Mouse (Mus musculus) gastrocnemius, adult 8-10 months (tissue): ENCODE results near the gene Wnk2. TPM values are rescaled to one million over a fixed set of nuclear protein-coding genes. Genes with fewer than 3 reads are reported as not detected.

ENCODE experiments used
- DNase-seq, 2 experiments: peaks; one replicate each; pipeline ENCODE4 v3.0.0; 2022; ENCODE audit warnings: low spot score in 2 of 2
- total RNA-seq, 4 experiments: library from RNA; stranded (reverse); gene quantifications; 2 replicates each; pipeline ENCODE4 v1.2.4; 2022

The Wnk2 gene
- total RNA-seq, 4 experiments from 2014 or later, result 81.6 to 86.2 (median 81.9) TPM

- DNase-seq, result peak; percentile 51 to 65
Observed at GRCm38 (mm10) chr13:49178839-49179585, 31.2 kb upstream of the Wnk2 start.

- no peak for DNase-seq
Observed at GRCm38 (mm10) chr13:49175509-49175908, 27.7 kb upstream of the Wnk2 start.

GRCm38 (mm10) chr13:49172971-49173596, 25.3 kb upstream of the Wnk2 start:
- peak; percentile 78 for DNase-seq

- no peak for DNase-seq
Observed at GRCm38 (mm10) chr13:49172335-49172734, 24.5 kb upstream of the Wnk2 start.

- no peak for DNase-seq
Observed at GRCm38 (mm10) chr13:49171729-49172128, 23.9 kb upstream of the Wnk2 start.

GRCm38 (mm10) chr13:49170623-49171022, 22.8 kb upstream of the Wnk2 start:
- DNase-seq, result no peak

- DNase-seq, result peak; percentile 89 to 92
Observed at GRCm38 (mm10) chr13:49169448-49170207, 21.8 kb upstream of the Wnk2 start.

- DNase-seq, result no peak
Observed at GRCm38 (mm10) chr13:49167081-49167480, 19.3 kb upstream of the Wnk2 start.

GRCm38 (mm10) chr13:49163645-49164044, 15.8 kb upstream of the Wnk2 start:
- DNase-seq, result no peak

GRCm38 (mm10) chr13:49162722-49163121, 14.9 kb upstream of the Wnk2 start:
- no peak for DNase-seq

GRCm38 (mm10) chr13:49161236-49161635, 13.4 kb upstream of the Wnk2 start:
- no peak for DNase-seq

- no peak for DNase-seq
Observed at GRCm38 (mm10) chr13:49158040-49158713, 10.4 kb upstream of the Wnk2 start.

- no peak for DNase-seq
Observed at GRCm38 (mm10) chr13:49156645-49157044, 8.8 kb upstream of the Wnk2 start.

GRCm38 (mm10) chr13:49154621-49155020, 6.8 kb upstream of the Wnk2 start:
- DNase-seq, result no peak

- no peak for DNase-seq
Observed at GRCm38 (mm10) chr13:49154028-49154427, 6.2 kb upstream of the Wnk2 start.

GRCm38 (mm10) chr13:49148687-49149086, 873 bp upstream of the Wnk2 start:
- no peak for DNase-seq

- peak in 1 of 2 experiments; percentile 47 for DNase-seq
Observed at GRCm38 (mm10) chr13:49147007-49147857, 582 bp downstream of the Wnk2 start.

GRCm38 (mm10) chr13:49146698-49147006, 1.2 kb downstream of the Wnk2 start:
- DNase-seq, result no peak

- DNase-seq, result no peak
Observed at GRCm38 (mm10) chr13:49146040-49146697, 1.6 kb downstream of the Wnk2 start.

GRCm38 (mm10) chr13:49145396-49145795, 2.4 kb downstream of the Wnk2 start:
- peak; percentile 78 to 85 for DNase-seq
